Mouse (Mus musculus): ENCODE data around the gene Ncaph2.

Ncaph2 gene

GRCm38 (mm10) chr15:89355241-89356187, at the start of gene Ncaph2, which contains the start of gene Lmf2:
Gene Ncaph2 (plus strand): TSS chr15:89355719.
Gene Lmf2 (minus strand): TSS chr15:89355659.
- peak; percentile 82 for DNase-seq (ENCODE audit: low read depth)

- DNase-seq (ENCODE audit: low read depth), result no peak
These were observed 49.6 kb upstream of the Ncaph2 start for GRCm38 (mm10) chr15:89305966-89306365.

- DNase-seq (ENCODE audit: low read depth), result no peak
These were observed 48.1 kb upstream of the Ncaph2 start for GRCm38 (mm10) chr15:89307461-89307860.

GRCm38 (mm10) chr15:89308406-89309139, 46.9 kb upstream of the Ncaph2 start:
- DNase-seq (ENCODE audit: low read depth), result no peak

GRCm38 (mm10) chr15:89309962-89310498, 45.5 kb upstream of the Ncaph2 start:
- DNase-seq (ENCODE audit: low read depth), result peak; percentile 37

GRCm38 (mm10) chr15:89313359-89313758, 42.2 kb upstream of the Ncaph2 start:
- no peak for DNase-seq (ENCODE audit: low read depth)

- no peak for DNase-seq (ENCODE audit: low read depth)
These were observed 41.4 kb upstream of the Ncaph2 start for GRCm38 (mm10) chr15:89314107-89314506.

- DNase-seq (ENCODE audit: low read depth), result no peak
These were observed 40.9 kb upstream of the Ncaph2 start for GRCm38 (mm10) chr15:89314511-89315189.

- peak; percentile 92 for DNase-seq (ENCODE audit: low read depth)
These were observed 40.3 kb upstream of the Ncaph2 start, which contains the start of gene Sbf1 for GRCm38 (mm10) chr15:89315190-89315731. Gene Sbf1 (minus strand): TSS chr15:89315311.

GRCm38 (mm10) chr15:89316146-89316545, 39.4 kb upstream of the Ncaph2 start:
- DNase-seq (ENCODE audit: low read depth), result no peak

- no peak for DNase-seq (ENCODE audit: low read depth)
These were observed 34.3 kb upstream of the Ncaph2 start for GRCm38 (mm10) chr15:89321264-89321663.

- DNase-seq (ENCODE audit: low read depth), result no peak
These were observed 32.6 kb upstream of the Ncaph2 start, which contains the start of gene Adm2 for GRCm38 (mm10) chr15:89322670-89323522. Gene Adm2 (plus strand): TSS chr15:89322720.

GRCm38 (mm10) chr15:89323656-89324055, 31.9 kb upstream of the Ncaph2 start:
- no peak for DNase-seq (ENCODE audit: low read depth)

- DNase-seq (ENCODE audit: low read depth), result no peak
These were observed 29.1 kb upstream of the Ncaph2 start for GRCm38 (mm10) chr15:89326441-89326840.

- DNase-seq (ENCODE audit: low read depth), result no peak
These were observed 21.2 kb upstream of the Ncaph2 start, which contains the start of gene Miox for GRCm38 (mm10) chr15:89334271-89334670. Gene Miox (plus strand): TSS chr15:89334398.

GRCm38 (mm10) chr15:89334774-89335537, 20.6 kb upstream of the Ncaph2 start:
- no peak for DNase-seq (ENCODE audit: low read depth)

GRCm38 (mm10) chr15:89336422-89336821, 19.1 kb upstream of the Ncaph2 start:
- DNase-seq (ENCODE audit: low read depth), result no peak

GRCm38 (mm10) chr15:89339696-89340095, 15.8 kb upstream of the Ncaph2 start:
- DNase-seq (ENCODE audit: low read depth), result no peak

- DNase-seq (ENCODE audit: low read depth), result no peak
These were observed 15.4 kb upstream of the Ncaph2 start for GRCm38 (mm10) chr15:89340136-89340535.

GRCm38 (mm10) chr15:89341678-89342077, 13.8 kb upstream of the Ncaph2 start:
- DNase-seq (ENCODE audit: low read depth), result no peak

Measured in fibroblast of lung, adult 2 months (primary cell).